Mouse (Mus musculus) MEL (cell line): ENCODE results near the gene Racgap1. TPM values are rescaled to one million over a fixed set of nuclear protein-coding genes. Genes with fewer than 3 reads are reported as not detected.
A peak's percentile ranks its signal among the peaks of the same experiment; 100 is the strongest.

Experiments used
- DNase-seq: peaks from one replicate; pipeline ENCODE4 v3.0.0; 2011; ENCODE audit warnings: low read depth, low spot score
- H3K27ac ChIP-seq: 2 replicates; pipeline ENCODE4 v1.5.1; 2012; ENCODE audit warnings: low read depth, mild to moderate bottlenecking, control low read depth, low read length, moderate library complexity; ENCODE audit not compliant: control insufficient read depth
- H3K27me3 ChIP-seq, 2 experiments: fragments of 150-350 bp in 1 of 2; sonication (generic) in 1 of 2; 2 replicates each; pipeline ENCODE4 v1.6.1; 2012; ENCODE audit warnings: low read length in 2 of 2, mild to moderate bottlenecking in 2 of 2, improper control_type of control experiment in 1 of 2, moderate library complexity in 1 of 2; ENCODE audit not compliant: insufficient read depth in 2 of 2, control insufficient read depth in 1 of 2
- H3K36me3 ChIP-seq, 2 experiments: 2 replicates each; pipeline ENCODE4 v1.6.1; 2012 to 2014; ENCODE audit warnings: low read length in 2 of 2, improper control_type of control experiment in 1 of 2, inconsistent platforms in 1 of 2, mild to moderate bottlenecking in 1 of 2; ENCODE audit not compliant: insufficient read depth in 2 of 2, control insufficient read depth in 1 of 2
- H3K4me1 ChIP-seq, 2 experiments: fragments of 150-350 bp in 1 of 2; sonication (generic) in 1 of 2; 2 replicates each; pipeline ENCODE4 v1.6.1; 2012; ENCODE audit warnings: low read length in 2 of 2, improper control_type of control experiment in 1 of 2, mild to moderate bottlenecking in 1 of 2; ENCODE audit not compliant: insufficient read depth in 2 of 2, control insufficient read depth in 1 of 2
- H3K4me3 ChIP-seq, 2 experiments: fragments of 150-350 bp in 1 of 2; sonication (generic) in 1 of 2; 2 replicates each; pipeline ENCODE4 v1.5.1; 2012; ENCODE audit warnings: low read depth in 2 of 2, low read length in 2 of 2, mild to moderate bottlenecking in 2 of 2, moderate library complexity in 2 of 2, control low read depth in 1 of 2, improper control_type of control experiment in 1 of 2; ENCODE audit not compliant: control insufficient read depth in 1 of 2, insufficient read depth in 1 of 2
- H3K79me2 ChIP-seq: 2 replicates; pipeline ENCODE4 v1.6.1; 2012; ENCODE audit warnings: mild to moderate bottlenecking, low read length, moderate library complexity; ENCODE audit not compliant: control insufficient read depth, poor library complexity, insufficient read depth
- H3K9ac ChIP-seq: 2 replicates; pipeline ENCODE4 v1.6.1; 2012; ENCODE audit warnings: low read depth, mild to moderate bottlenecking, control low read depth, low read length, moderate library complexity; ENCODE audit not compliant: control insufficient read depth, poor library complexity, severe bottlenecking
- H3K9me3 ChIP-seq: fragments of 150-350 bp; sonication (generic); replicated peaks from 2 replicates; pipeline ENCODE4 v1.6.1; 2012; ENCODE audit warnings: mild to moderate bottlenecking, low read length, improper control_type of control experiment, moderate library complexity; ENCODE audit not compliant: insufficient read depth
- BHLHE40 ChIP-seq: IDR thresholded peaks from 2 replicates; pipeline ENCODE4 v1.6.1; 2012; ENCODE audit warnings: low read depth, mild to moderate bottlenecking, inconsistent platforms, low read length, improper control_type of control experiment, borderline replicate concordance
- CHD1 ChIP-seq: IDR thresholded peaks from 2 replicates; pipeline ENCODE4 v1.6.1; 2012; ENCODE audit warnings: low read depth, mild to moderate bottlenecking, inconsistent platforms, low read length, improper control_type of control experiment
- CHD2 ChIP-seq: IDR thresholded peaks from 2 replicates; pipeline ENCODE4 v1.6.1; 2011; ENCODE audit warnings: low read length, improper control_type of control experiment
- CTCF ChIP-seq, 3 experiments: IDR thresholded peaks in 2 of 3; conservative IDR thresholded peaks in 1 of 3; 2 replicates each; pipeline ENCODE4 v1.5.1; 2011 to 2012; ENCODE audit warnings: low read length in 3 of 3, low read depth in 2 of 3, mild to moderate bottlenecking in 2 of 3, improper control_type of control experiment in 1 of 3, inconsistent platforms in 1 of 3, mixed read lengths in 1 of 3, moderate library complexity in 1 of 3; ENCODE audit not compliant: control insufficient read depth in 1 of 3, insufficient read depth in 1 of 3, poor library complexity in 1 of 3, severe bottlenecking in 1 of 3
- EP300 ChIP-seq, 2 experiments: IDR thresholded peaks; 2 replicates each; pipeline ENCODE4 v1.6.1; 2011; ENCODE audit warnings: improper control_type of control experiment in 2 of 2, low read length in 2 of 2, low read depth in 1 of 2, mild to moderate bottlenecking in 1 of 2
- GABPA ChIP-seq: IDR thresholded peaks from 2 replicates; pipeline ENCODE4 v1.6.1; 2012; ENCODE audit warnings: low read depth, mild to moderate bottlenecking, inconsistent platforms, low read length, improper control_type of control experiment, moderate library complexity
- GATA1 ChIP-seq: IDR thresholded peaks from 2 replicates; pipeline ENCODE4 v1.6.1; 2011; ENCODE audit warnings: low read depth, low read length, improper control_type of control experiment
- HCFC1 ChIP-seq: IDR thresholded peaks from 2 replicates; pipeline ENCODE4 v1.6.1; 2012; ENCODE audit warnings: low read depth, mild to moderate bottlenecking, inconsistent platforms, low read length, improper control_type of control experiment, moderate library complexity
- JUND ChIP-seq: IDR thresholded peaks from 2 replicates; pipeline ENCODE4 v1.6.1; 2011; ENCODE audit warnings: low read depth, mild to moderate bottlenecking, improper control_type of control experiment, low read length
- KAT2A ChIP-seq: conservative IDR thresholded peaks from 2 replicates; pipeline ENCODE4 v1.6.1; 2012; ENCODE audit warnings: low read depth, low read length, improper control_type of control experiment, inconsistent platforms
- MAFK ChIP-seq: IDR thresholded peaks from 2 replicates; pipeline ENCODE4 v1.6.1; 2011; ENCODE audit warnings: low read depth, mild to moderate bottlenecking, low read length, improper control_type of control experiment, borderline replicate concordance
- MAX ChIP-seq: IDR thresholded peaks from 2 replicates; pipeline ENCODE4 v1.6.1; 2011; ENCODE audit warnings: low read length, improper control_type of control experiment
- MAZ ChIP-seq: IDR thresholded peaks from 2 replicates; pipeline ENCODE4 v1.6.1; 2012; ENCODE audit warnings: low read depth, mild to moderate bottlenecking, inconsistent platforms, low read length, improper control_type of control experiment
- MEF2A ChIP-seq: IDR thresholded peaks from 2 replicates; pipeline ENCODE4 v1.6.1; 2014; ENCODE audit warnings: low read depth, mild to moderate bottlenecking, inconsistent platforms, low read length, improper control_type of control experiment; ENCODE audit not compliant: poor library complexity, insufficient replicate concordance, severe bottlenecking; ENCODE audit errors: extremely low read depth
- MXI1 ChIP-seq: IDR thresholded peaks from 2 replicates; pipeline ENCODE4 v1.6.1; 2011; ENCODE audit warnings: mild to moderate bottlenecking, low read depth, low read length, improper control_type of control experiment
- MYC ChIP-seq: IDR thresholded peaks from 2 replicates; pipeline ENCODE4 v1.6.1; 2011; ENCODE audit warnings: low read depth, mild to moderate bottlenecking, low read length, improper control_type of control experiment, moderate library complexity
- NRF1 ChIP-seq: IDR thresholded peaks from 2 replicates; pipeline ENCODE4 v1.6.1; 2014; ENCODE audit warnings: low read depth, mild to moderate bottlenecking, inconsistent platforms, low read length, improper control_type of control experiment, moderate library complexity; ENCODE audit not compliant: poor library complexity, insufficient read depth, severe bottlenecking
- POLR2A ChIP-seq, 2 experiments: IDR thresholded peaks; 2 replicates each; pipeline ENCODE4 v1.6.1; 2011 to 2012; ENCODE audit warnings: low read length in 2 of 2, mild to moderate bottlenecking in 2 of 2, control low read depth in 1 of 2, improper control_type of control experiment in 1 of 2, low read depth in 1 of 2, moderate library complexity in 1 of 2; ENCODE audit not compliant: control insufficient read depth in 1 of 2, insufficient read depth in 1 of 2, poor library complexity in 1 of 2
- RAD21 ChIP-seq: IDR thresholded peaks from 2 replicates; pipeline ENCODE4 v1.6.1; 2011; ENCODE audit warnings: mild to moderate bottlenecking, low read depth, low read length, improper control_type of control experiment
- RCOR1 ChIP-seq: IDR thresholded peaks from 2 replicates; pipeline ENCODE4 v1.6.1; 2012; ENCODE audit warnings: low read depth, mild to moderate bottlenecking, inconsistent platforms, low read length, improper control_type of control experiment
- SIN3A ChIP-seq: IDR thresholded peaks from 2 replicates; pipeline ENCODE4 v1.6.1; 2012; ENCODE audit warnings: low read length, improper control_type of control experiment, inconsistent platforms
- SMC3 ChIP-seq: IDR thresholded peaks from 2 replicates; pipeline ENCODE4 v1.6.1; 2011; ENCODE audit warnings: low read depth, low read length, improper control_type of control experiment
- TAL1 ChIP-seq: IDR thresholded peaks from 2 replicates; pipeline ENCODE4 v1.6.1; 2012; ENCODE audit warnings: mild to moderate bottlenecking, inconsistent platforms, low read length, moderate library complexity, mixed read lengths
- TBP ChIP-seq: IDR thresholded peaks from 2 replicates; pipeline ENCODE4 v1.8.0; 2011; ENCODE audit warnings: low read depth, low read length, improper control_type of control experiment
- UBTF ChIP-seq: IDR thresholded peaks from 2 replicates; pipeline ENCODE4 v1.6.1; 2012; ENCODE audit warnings: low read depth, mild to moderate bottlenecking, inconsistent platforms, low read length, improper control_type of control experiment, moderate library complexity, borderline replicate concordance; ENCODE audit not compliant: insufficient read depth
- USF1 ChIP-seq: IDR thresholded peaks from 2 replicates; pipeline ENCODE4 v1.6.1; 2014; ENCODE audit warnings: low read depth, mild to moderate bottlenecking, inconsistent platforms, low read length, improper control_type of control experiment, moderate library complexity
- ZC3H11A ChIP-seq: IDR thresholded peaks from 2 replicates; pipeline ENCODE4 v1.6.1; 2012; ENCODE audit warnings: low read depth, mild to moderate bottlenecking, inconsistent platforms, low read length, improper control_type of control experiment
- ZKSCAN1 ChIP-seq: IDR thresholded peaks from 2 replicates; pipeline ENCODE4 v1.6.1; 2012; ENCODE audit warnings: low read depth, mild to moderate bottlenecking, inconsistent platforms, low read length, improper control_type of control experiment, moderate library complexity
- ZNF384 ChIP-seq: IDR thresholded peaks from 2 replicates; pipeline ENCODE4 v1.6.1; 2012; ENCODE audit warnings: low read depth, mild to moderate bottlenecking, inconsistent platforms, low read length, improper control_type of control experiment
- polyA plus RNA-seq, 2 experiments: library from polyadenylated mRNA; stranded (reverse) in 1 of 2; unstranded in 1 of 2; fragments of >175 nt in 1 of 2; fragments of >200 nt in 1 of 2; gene quantifications; 2 replicates each; pipeline versions ENCODE4 v1.2.1 to v1.2.4; 2012; ENCODE audit warnings: low replicate concordance in 2 of 2, low read depth in 1 of 2; ENCODE audit not compliant: insufficient read length in 2 of 2, insufficient read depth in 1 of 2, missing spikeins in 1 of 2
- total RNA-seq: library from RNA; depleted of rRNA; stranded (reverse); fragments of 300-350 nt; gene quantifications from 2 replicates; pipeline ENCODE4 v1.2.3, GENCODE M21; 2012

The Racgap1 gene
- total and polyA plus RNA-seq, 3 experiments: 126 to 367 (median 149) TPM

DNA sequence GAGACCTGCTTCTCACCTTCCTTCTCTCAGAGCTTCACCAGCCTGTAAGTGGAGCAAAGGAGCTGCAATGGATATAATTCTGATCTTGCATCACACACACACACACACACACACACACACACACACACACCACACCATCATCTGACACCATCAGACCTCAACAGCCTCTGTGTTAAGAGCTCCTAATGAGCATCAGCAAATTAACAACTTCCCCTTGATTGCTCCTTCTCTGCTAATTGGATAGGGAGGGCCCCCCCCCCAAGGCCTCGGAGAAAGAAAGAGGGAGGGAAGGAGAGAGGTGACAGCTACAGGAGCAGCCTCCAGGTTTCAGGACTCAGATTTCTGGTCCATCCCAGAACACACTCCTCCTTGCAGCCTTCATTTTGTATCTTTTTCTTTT lies 17.9 kb upstream of the Racgap1 start:
- no peaks in the 10 kb centered on the region for H3K9me3 ChIP-seq
- H3K27me3 ChIP-seq: peaks cover 3 to 6% of the 10 kb centered on the region in 2 experiments
- no peak for DNase-seq
- no peak overlapping the region for H3K9ac ChIP-seq
- no peaks in the 10 kb centered on the region for H3K79me2 ChIP-seq
- peaks cover 0 to 13% of the 10 kb centered on the region in 2 experiments; a peak in 2 of 4 replicates for H3K4me1 ChIP-seq
- H3K36me3 ChIP-seq: peaks cover 0 to 5% of the 10 kb centered on the region in 2 experiments; a peak in 1 of 4 replicates
- TF ChIP-seq MYC (no peak), GABPA (no peak), ZKSCAN1 (no peak), UBTF (no peak), JUND (no peak), CHD2 (no peak), USF1 (no peak), RCOR1 (no peak), CHD1 (no peak), ZNF384 (no peak), MEF2A (no peak), TBP (no peak)
- TF ChIP-seq, all 39 proteins: peak for 0
- Histone ChIP-seq H3K27ac (no peak overlapping the region), H3K4me3 (no peak overlapping the region)

- peaks cover 0 to 8% of the 10 kb centered on the region in 2 experiments; a peak in 2 of 4 replicates for H3K36me3 ChIP-seq
- peaks cover 2 to 18% of the 10 kb centered on the region in 2 experiments; a peak in 3 of 4 replicates for H3K4me1 ChIP-seq
- DNase-seq: peak; percentile 84
- no peak overlapping the region for H3K9ac ChIP-seq
- no peak overlapping the region for H3K4me3 ChIP-seq
- peaks cover 2% of the 10 kb centered on the region; the same call in 1 of the 2 replicates for H3K79me2 ChIP-seq
- H3K27me3 ChIP-seq: peaks cover 0 to 6% of the 10 kb centered on the region in 2 experiments; a peak in 2 of 4 replicates
- no peaks in the 10 kb centered on the region for H3K9me3 ChIP-seq
- TF ChIP-seq RAD21 (peak; percentile 93), TBP (no peak), MAFK (no peak), MAX (0 out of 2 replicates have a peak, but pooled peaks have one; percentile 33), SIN3A (peak; percentile 86), RCOR1 (peak; percentile 51; the same call in 1 of the 2 replicates), GATA1 (peak; percentile 55), ZC3H11A (peak; percentile 99), NRF1 (no peak), MYC (no peak), SMC3 (peak; percentile 100), KAT2A (no peak), BHLHE40 (0 out of 2 replicates have a peak, but pooled peaks have one; percentile 45), CTCF (IDR thresholded peaks at IDR 0.05 in 2 of 3, conservative IDR thresholded peaks at IDR 0.05 in 1 of 3; ENCODE audit: control insufficient read depth in 1 of 3, insufficient read depth in 1 of 3, low read depth in 2 of 3, low read length in 3 of 3, poor library complexity in 1 of 3, severe bottlenecking in 1 of 3) (peak; percentile 99 to 100 (median 100)), TAL1 (peak; percentile 12; the same call in 1 of the 2 replicates), POLR2A (IDR thresholded peaks at IDR 0.05; ENCODE audit: control insufficient read depth in 1 of 2, insufficient read depth in 1 of 2, low read depth in 1 of 2, low read length in 2 of 2, poor library complexity in 1 of 2) (no peak), HCFC1 (no peak), MAZ (peak; percentile 63; the same call in 1 of the 2 replicates), CHD2 (no peak), EP300 (IDR thresholded peaks at IDR 0.05; ENCODE audit: low read depth in 1 of 2, low read length in 2 of 2) (peak; percentile 16 to 27; a peak in 1 of 4 replicates), MXI1 (peak; percentile 64)
- no peak overlapping the region for H3K27ac ChIP-seq
Measured at GRCm38 (mm10) chr15:99668881-99669280, 17.4 kb upstream of the Racgap1 start.
